Mouse (Mus musculus) embryonic facial prominence, embryonic 11.5 days (tissue): Measurements from ENCODE around the gene Asxl1. TPM values are rescaled to one million over a fixed set of nuclear protein-coding genes. Genes with fewer than 3 reads are reported as not detected.

Experiments used
- ATAC-seq: fragments of 200-750 bp; cut with Nextera tagmentation; replicated peaks from 2 replicates; pipeline ENCODE4 v1.8.0; 2017; ENCODE audit warnings: low read depth; ENCODE audit not compliant: insufficient number of reproducible peaks, low FRiP score, low TSS enrichment
- DNase-seq: peaks from one replicate; pipeline ENCODE4 v3.0.0-alpha.2; 2015; ENCODE audit warnings: low spot score
- H3K27ac ChIP-seq: fragments of 300-500 bp; sonication (generic); replicated peaks from 2 replicates; pipeline ENCODE4 v1.5.1; 2014; ENCODE audit warnings: mild to moderate bottlenecking, low read depth, low read length, control low read depth
- H3K27me3 ChIP-seq: fragments of 300-500 bp; sonication (generic); 2 replicates; pipeline ENCODE4 v1.6.1; 2014; ENCODE audit warnings: mild to moderate bottlenecking, low read length, moderate library complexity, mixed read lengths; ENCODE audit not compliant: control insufficient read depth, insufficient read depth
- H3K36me3 ChIP-seq: fragments of 300-500 bp; sonication (generic); replicated peaks from 2 replicates; pipeline ENCODE4 v1.6.1; 2014; ENCODE audit warnings: low read depth, mild to moderate bottlenecking, low read length, moderate library complexity, mixed read lengths; ENCODE audit not compliant: control insufficient read depth, insufficient read depth
- H3K4me1 ChIP-seq: fragments of 300-500 bp; sonication (generic); 2 replicates; pipeline ENCODE4 v1.6.1; 2014; ENCODE audit warnings: low read length, mixed read lengths; ENCODE audit not compliant: control insufficient read depth, insufficient read depth
- H3K4me2 ChIP-seq: fragments of 300-500 bp; sonication (generic); 2 replicates; pipeline ENCODE4 v1.6.1; 2014; ENCODE audit warnings: low read depth, mild to moderate bottlenecking, control low read depth, low read length, moderate library complexity
- H3K4me3 ChIP-seq: fragments of 300-500 bp; sonication (generic); 2 replicates; pipeline ENCODE4 v1.5.1; 2014; ENCODE audit warnings: low read depth, low read length, control low read depth
- H3K9ac ChIP-seq: fragments of 300-500 bp; sonication (generic); replicated peaks from 2 replicates; pipeline ENCODE4 v1.6.1; 2014; ENCODE audit warnings: mild to moderate bottlenecking, control low read depth, low read length
- H3K9me3 ChIP-seq: fragments of 300-500 bp; sonication (generic); replicated peaks from 2 replicates; pipeline ENCODE4 v1.6.1; 2016; ENCODE audit warnings: mild to moderate bottlenecking, low read length, inconsistent platforms, mixed read lengths; ENCODE audit not compliant: control insufficient read depth
- whole genome bisulfite sequencing: fragments of 180-500 bp; shearing (Covaris S2); extraction: QIAGEN DNeasy Blood & Tissue Kit; methylation state at CpG from one replicate; pipeline ENCODE4 v1.1.7; 2014; 5-methylcytosine and 5-hydroxymethylcytosine counted together
- polyA plus RNA-seq: library from polyadenylated mRNA; unstranded; fragments of >200 nt; fragmentation: Nextera tagmentation; extraction: Ambion mirVana; gene quantifications from 2 replicates; pipeline ENCODE4 v1.2.1, GENCODE M21; 2014

Gene Asxl1
- polyA plus RNA-seq = 20.4 and 21.0 TPM in 2 replicates

DNA sequence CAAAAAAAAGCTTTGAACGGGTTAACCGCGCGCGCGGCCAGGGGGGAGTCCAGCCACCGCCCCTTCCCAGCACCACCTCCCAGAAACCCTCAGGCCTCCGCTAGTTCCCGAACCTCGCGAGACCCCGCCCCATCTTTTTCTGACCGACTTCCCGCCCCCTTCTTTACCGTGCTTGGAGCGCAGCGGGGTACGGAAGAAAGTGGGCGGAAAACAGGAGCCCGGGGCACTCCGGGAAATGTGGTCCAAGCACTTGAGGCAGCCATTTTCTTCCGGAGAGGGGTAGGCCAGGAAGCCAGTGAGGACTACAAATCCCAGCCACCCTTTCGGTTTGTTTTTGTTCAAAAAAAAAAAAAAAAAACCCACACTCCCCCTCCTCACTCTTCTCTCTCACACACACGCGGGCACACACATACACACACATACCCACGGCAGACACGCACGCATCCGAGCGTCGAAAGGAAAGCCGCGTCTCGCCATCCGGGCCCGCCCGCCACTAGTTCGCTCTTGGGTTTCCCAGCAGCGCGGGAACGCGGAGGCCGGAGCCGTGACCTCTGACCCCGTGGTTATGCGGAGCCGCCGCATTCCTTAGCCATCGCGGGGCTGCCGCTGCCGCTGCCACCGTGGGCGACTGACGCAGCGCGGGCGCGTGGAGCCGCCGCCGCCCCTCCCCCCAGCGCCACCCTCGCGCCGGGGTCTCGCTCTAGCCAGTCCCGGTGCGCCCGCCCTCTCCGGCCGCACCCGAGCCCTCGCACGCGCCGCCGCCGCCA, at the start of gene Asxl1:
Gene Asxl1, plus strand, starts transcription at position 376 of the 767 bp plus-strand sequence.
- WGBS = under 1% methylated on average over 59 of the region's 79 CpGs
- 0 out of 2 replicates have a peak, but pooled peaks cover 2% of the 10 kb centered on the region for H3K4me1 ChIP-seq
- DNase-seq (peak; percentile 99), ATAC-seq (peak; percentile 97)
- peak within 1 kb of the TSS; percentile 81 for H3K4me3 ChIP-seq
- H3K9me3 ChIP-seq = no peaks in the 10 kb centered on the region
- no peaks in the 10 kb centered on the region for H3K27me3 ChIP-seq
- peak within 1 kb of the TSS; percentile 98 for H3K9ac ChIP-seq
- peak within 1 kb of the TSS; percentile 65 for H3K4me2 ChIP-seq
- H3K27ac ChIP-seq = peak within 1 kb of the TSS; percentile 98
- H3K36me3 ChIP-seq = no peaks in the 10 kb centered on the region

DNA sequence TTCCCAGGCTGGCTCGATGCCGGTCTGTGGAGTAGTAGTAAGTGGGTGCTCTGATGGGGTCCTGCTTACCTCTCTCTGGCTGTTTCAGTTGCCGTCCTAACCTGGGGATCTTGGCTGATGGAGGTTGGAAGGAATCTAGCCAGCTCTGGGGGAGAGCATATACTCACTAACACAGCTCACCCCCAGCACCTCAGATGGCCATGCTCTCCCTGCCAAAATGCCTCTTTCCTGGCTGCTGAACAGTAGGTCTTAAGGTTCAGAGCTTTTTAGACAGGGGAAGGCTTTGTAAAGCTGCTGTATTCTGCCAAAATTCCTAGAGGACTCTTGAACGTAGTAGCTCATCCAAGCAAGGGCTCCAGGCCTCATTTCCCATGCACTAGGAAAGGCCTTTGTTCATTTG, 47.9 kb upstream of the Asxl1 start:
- H3K9ac ChIP-seq = no peak overlapping the region
- H3K4me2 ChIP-seq = no peak overlapping the region
- no peaks in the 10 kb centered on the region for H3K27me3 ChIP-seq
- no peak for DNase-seq
- H3K27ac ChIP-seq = no peak overlapping the region
- H3K9me3 ChIP-seq = no peaks in the 10 kb centered on the region
- H3K36me3 ChIP-seq = no peaks in the 10 kb centered on the region
- 91% methylated on average over 4 of the region's 4 CpGs for WGBS
- ATAC-seq = no peak
- no peak overlapping the region for H3K4me3 ChIP-seq
- H3K4me1 ChIP-seq = no peaks in the 10 kb centered on the region

DNA sequence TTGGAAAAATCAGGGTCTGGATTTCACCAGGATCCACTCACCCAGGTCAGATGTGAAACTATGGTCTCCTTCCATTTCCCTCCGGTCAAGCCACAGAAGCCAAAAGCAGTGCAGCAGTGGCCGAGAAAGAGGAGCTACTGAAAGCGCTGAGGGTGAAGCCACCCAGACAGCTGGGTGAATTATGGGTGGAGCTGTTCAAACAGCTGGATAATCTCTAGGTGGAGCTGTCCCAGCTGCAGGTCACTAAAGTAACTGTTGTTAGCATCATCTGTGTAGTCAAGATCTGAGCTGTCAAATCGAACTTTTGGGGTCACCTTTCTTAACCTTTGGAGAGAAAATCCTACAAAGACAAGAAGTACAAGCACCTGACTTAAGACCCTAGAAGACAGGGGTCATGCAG, 47.2 kb upstream of the Asxl1 start:
- Histone ChIP-seq H3K9me3 (no peaks in the 10 kb centered on the region), H3K4me3 (no peak overlapping the region), H3K27ac (no peak overlapping the region), H3K4me2 (no peak overlapping the region), H3K4me1 (no peaks in the 10 kb centered on the region), H3K9ac (no peak overlapping the region), H3K36me3 (no peaks in the 10 kb centered on the region), H3K27me3 (no peaks in the 10 kb centered on the region)
- WGBS = 78% methylated on average over 4 of the region's 4 CpGs
- DNase-seq (no peak), ATAC-seq (no peak)

DNA sequence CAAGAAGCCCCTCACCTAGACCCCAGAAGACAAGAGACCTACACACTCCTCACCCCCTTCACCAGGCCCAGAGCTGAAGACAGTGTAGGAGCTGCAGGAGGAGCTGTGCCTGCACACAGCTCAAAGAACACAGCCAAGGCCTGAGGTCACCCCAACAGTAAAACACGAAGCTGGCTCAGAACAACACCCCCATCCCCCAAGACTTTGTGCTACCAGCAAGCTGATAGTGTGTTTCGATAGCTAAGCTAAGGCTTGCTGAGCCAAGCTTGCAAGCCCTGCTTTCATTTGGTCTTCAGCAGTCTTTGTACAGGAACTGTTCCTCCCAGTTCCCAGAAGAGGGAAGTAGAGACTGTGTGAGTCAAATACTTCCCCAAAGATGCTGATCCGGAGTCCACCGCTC, 46.8 kb upstream of the Asxl1 start:
- Histone ChIP-seq H3K27me3 (no peaks in the 10 kb centered on the region), H3K9ac (no peak overlapping the region), H3K4me2 (no peak overlapping the region), H3K27ac (no peak overlapping the region), H3K9me3 (no peaks in the 10 kb centered on the region), H3K4me3 (no peak overlapping the region), H3K4me1 (no peaks in the 10 kb centered on the region), H3K36me3 (no peaks in the 10 kb centered on the region)
- ATAC-seq (no peak), DNase-seq (no peak)
- WGBS = 82% methylated on average over 4 of the region's 4 CpGs

DNA sequence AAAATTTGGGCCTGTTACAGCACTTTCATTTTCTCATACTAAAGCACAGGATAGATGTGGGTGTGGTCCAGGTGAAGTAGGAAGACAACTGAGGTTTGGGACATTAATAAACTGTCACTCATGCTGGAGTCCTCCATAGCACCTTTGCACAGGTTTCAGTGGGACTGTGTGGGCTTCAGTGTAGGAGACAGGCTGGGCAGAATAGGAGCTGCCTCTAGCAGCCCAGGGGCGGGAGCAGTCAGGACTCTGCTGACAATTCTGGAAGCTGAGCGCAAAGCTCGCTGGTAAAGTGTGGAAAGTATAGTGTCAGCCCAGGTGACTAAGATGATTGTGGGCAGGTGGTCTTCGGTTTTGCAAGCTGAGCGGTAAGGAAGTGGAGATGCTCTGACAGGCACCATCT, 44.5 kb upstream of the Asxl1 start:
- no peak overlapping the region for H3K27ac ChIP-seq
- H3K27me3 ChIP-seq = no peaks in the 10 kb centered on the region
- WGBS = 92% methylated on average over 5 of the region's 5 CpGs
- ATAC-seq (no peak), DNase-seq (no peak)
- H3K36me3 ChIP-seq = no peaks in the 10 kb centered on the region
- no peaks in the 10 kb centered on the region for H3K9me3 ChIP-seq
- no peaks in the 10 kb centered on the region for H3K4me1 ChIP-seq
- no peak overlapping the region for H3K4me3 ChIP-seq
- H3K9ac ChIP-seq = no peak overlapping the region
- H3K4me2 ChIP-seq = no peak overlapping the region

DNA sequence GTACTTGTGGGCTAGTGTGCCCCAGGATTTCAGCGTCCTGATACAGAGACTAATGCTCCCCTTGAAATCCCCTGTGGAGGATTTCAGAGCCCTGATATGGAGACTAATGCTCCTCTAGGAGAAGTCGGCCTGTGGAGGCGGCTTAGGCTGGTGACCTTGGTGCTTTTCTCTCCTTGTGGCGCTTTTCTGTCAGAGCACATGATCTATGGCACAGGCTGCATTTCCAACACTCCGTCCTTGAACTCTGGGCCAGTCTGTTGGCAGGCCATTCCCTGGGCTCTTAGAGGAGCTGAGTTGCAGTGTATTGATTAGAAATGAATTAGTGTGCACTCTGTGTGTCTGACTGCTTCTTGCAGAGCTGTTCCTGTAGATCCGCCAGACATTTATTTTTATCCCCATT, 40.4 kb upstream of the Asxl1 start:
- H3K27me3 ChIP-seq = no peaks in the 10 kb centered on the region
- H3K4me2 ChIP-seq = no peak overlapping the region
- no peak for DNase-seq
- H3K9ac ChIP-seq = no peak overlapping the region
- no peak overlapping the region for H3K4me3 ChIP-seq
- no peaks in the 10 kb centered on the region for H3K4me1 ChIP-seq
- H3K27ac ChIP-seq = no peak overlapping the region
- no peaks in the 10 kb centered on the region for H3K36me3 ChIP-seq
- whole genome bisulfite sequencing = 84% methylated on average over 6 of the region's 6 CpGs
- H3K9me3 ChIP-seq = no peaks in the 10 kb centered on the region
- no peak for ATAC-seq

DNA sequence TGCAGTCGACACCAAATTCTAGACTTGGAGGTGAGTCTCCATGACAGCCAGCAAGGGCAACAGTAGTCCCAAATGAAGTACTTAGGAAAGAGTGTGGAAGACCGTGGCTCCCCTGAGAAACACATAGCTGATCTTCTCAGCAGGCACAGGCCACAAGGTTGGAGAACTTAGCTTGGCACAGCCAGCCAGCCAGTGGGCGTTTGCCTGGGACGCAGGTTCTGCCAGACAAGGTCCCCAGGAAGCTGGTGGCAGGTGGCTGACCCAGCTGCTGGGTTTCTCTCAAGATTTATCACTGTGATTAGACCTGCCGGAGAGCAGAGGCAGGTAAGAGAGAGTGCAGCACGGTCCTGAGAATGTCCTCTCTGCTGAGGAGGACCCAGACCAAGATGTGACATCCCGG, 37.0 kb upstream of the Asxl1 start:
- ATAC-seq = no peak

DNA sequence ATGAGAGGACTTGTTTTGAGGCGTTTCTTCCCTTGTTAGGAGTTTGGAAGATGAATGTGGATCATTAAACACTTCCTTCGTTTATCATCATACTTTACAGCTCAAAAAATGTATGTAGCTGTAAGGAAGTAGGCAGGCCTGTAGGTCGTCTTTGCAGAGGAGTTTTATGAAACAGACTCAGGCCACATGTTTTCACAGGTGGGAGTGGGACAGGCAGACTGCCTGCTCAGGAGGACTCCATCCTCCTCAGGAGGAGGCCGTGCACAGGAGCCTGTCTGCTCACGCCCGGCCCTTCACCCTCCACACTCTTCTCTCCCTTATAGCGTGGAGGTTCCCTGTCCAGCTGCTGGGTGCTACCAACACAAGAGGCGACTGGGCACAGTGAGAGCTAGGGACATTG, 36.5 kb upstream of the Asxl1 start:
- H3K9ac ChIP-seq = no peak overlapping the region

More for the DNA sequence above, 37.0 kb upstream of the Asxl1 start:
- H3K4me3 ChIP-seq = no peak overlapping the region
- no peak overlapping the region for H3K9ac ChIP-seq
- no peak overlapping the region for H3K27ac ChIP-seq
- no peaks in the 10 kb centered on the region for H3K4me1 ChIP-seq
- no peak overlapping the region for H3K4me2 ChIP-seq
- no peaks in the 10 kb centered on the region for H3K27me3 ChIP-seq
- H3K9me3 ChIP-seq = no peaks in the 10 kb centered on the region
- DNase-seq = no peak
- WGBS = 85% methylated on average over 7 of the region's 7 CpGs
- no peaks in the 10 kb centered on the region for H3K36me3 ChIP-seq

More for the DNA sequence above, 36.5 kb upstream of the Asxl1 start:
- DNase-seq (no peak), ATAC-seq (no peak)
- Histone ChIP-seq H3K4me1 (no peaks in the 10 kb centered on the region), H3K4me3 (no peak overlapping the region), H3K9me3 (no peaks in the 10 kb centered on the region), H3K27ac (no peak overlapping the region), H3K36me3 (no peaks in the 10 kb centered on the region), H3K4me2 (no peak overlapping the region), H3K27me3 (no peaks in the 10 kb centered on the region)
- WGBS = 77% methylated on average over 8 of the region's 8 CpGs
